Mouse (Mus musculus) MN1 (cell line): ENCODE results near the gene Gm12355.

Experiments
- DNase-seq: peaks from one replicate; pipeline ENCODE4 v3.0.0-alpha.2; 2016; ENCODE audit warnings: low spot score

The Gm12355 gene

DNA sequence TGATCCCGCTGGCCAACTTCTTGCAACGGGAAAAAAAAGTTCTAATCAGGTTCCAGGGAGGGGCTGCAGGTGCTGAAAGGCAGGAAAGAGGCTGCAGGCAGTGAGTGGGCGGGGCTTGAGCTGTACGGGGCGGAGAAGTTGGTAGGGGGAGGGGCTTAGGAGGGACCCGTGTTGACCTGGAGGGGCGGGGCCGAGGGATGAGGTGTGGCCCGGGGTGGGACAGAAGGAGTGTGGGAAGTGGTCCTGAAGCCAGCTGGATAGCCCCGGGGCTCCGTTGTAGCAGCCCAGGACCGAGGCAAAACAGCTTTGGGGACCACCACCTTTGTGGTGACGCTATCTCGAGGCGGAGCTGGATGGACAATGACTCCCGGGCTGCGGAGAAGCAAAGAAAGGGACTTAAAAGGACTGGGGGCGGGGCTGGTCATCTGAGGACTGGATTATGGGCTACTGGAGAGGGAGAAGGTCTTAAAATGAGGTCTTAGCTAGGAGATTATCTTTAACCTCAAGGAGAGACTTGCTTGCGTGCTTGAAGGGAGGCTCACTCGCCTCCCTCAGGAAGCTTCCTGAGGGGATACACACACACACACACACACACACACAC is 23.3 kb downstream of the Gm12355 start:
- no peak for DNase-seq

DNA sequence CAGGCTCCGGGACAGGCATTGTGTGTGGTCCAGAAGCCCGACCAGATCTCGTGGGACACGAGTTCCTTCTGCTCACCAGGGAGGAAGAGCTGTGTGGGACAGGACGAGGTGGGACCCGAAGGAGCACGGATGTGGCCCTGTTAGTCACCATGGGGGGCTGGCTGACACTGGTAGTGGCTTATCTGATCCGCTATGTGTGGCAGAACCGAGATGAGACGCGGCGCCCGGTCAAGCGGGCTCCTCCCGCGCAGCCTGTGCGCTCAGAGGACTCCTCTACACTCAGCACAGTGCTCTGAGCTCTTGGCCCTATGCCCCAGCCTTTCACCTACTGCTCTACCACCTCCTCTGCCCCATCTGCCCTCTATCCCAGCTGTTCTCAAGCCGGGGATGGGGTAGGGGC is 26.2 kb downstream of the Gm12355 start:
- DNase-seq = no peak

DNA sequence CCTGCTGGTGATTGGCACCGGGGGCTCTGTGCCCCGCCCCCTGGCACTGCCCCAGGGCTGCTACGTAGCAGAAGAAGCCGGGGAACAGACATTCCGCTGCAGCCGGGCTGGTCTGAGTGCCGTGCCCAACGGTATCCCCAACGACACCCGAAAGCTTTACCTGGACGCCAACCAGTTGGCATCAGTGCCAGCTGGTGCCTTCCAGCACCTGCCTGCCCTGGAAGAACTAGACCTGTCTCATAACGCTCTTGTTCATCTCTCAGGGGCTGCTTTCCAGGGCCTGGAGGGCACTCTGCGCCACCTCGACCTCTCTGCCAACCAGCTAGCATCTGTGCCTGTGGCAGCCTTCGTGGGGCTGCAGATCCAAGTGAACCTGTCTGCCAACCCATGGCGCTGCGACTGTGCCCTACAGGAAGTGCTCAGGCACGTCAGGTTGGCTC is 26.6 kb downstream of the Gm12355 start:
- DNase-seq = no peak

DNA sequence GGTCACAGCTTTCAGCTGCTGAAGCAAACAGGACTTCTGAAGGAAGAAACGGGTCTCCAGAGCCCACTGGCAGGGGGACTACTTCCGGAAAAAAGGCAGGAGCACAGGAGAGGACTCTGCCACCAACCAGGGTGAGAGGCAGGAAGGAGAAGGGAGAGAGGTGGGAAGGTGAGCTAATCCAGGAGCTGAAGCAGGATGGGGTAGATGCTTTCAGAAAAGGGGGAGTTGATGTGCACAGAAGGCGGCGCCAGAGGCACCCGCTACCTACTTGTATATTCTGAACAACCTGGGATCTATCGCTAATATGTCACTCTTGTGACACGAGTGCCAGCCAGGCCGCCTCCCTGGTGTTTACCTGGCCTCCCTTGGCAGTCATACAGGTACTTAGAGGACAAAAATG is 27.5 kb downstream of the Gm12355 start, which contains the start of gene Lrrc3c:
Lrrc3c (plus strand) TSS at position 301 of the 400 bp plus-strand sequence.
- DNase-seq = no peak

DNA sequence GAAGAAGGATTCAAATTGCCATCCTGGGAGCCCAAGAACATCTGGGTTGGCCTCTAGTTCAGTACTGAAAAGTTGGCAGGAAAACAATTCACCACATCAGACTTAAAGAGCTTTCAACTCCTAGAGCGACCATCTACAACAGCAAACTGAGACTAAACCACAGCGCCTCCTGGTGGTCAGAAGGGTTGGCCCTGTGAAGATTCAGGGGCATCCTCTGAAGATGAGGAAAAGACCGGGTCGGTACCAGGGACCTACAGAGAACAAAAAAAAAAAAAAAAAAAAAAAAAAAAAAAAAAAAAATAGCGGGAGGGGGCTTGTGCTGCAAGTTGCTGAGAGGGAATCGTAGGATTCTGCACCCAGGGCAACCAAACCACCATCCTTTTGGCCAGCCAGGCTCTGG is 28.1 kb downstream of the Gm12355 start:
- peak; percentile 63 for DNase-seq

DNA sequence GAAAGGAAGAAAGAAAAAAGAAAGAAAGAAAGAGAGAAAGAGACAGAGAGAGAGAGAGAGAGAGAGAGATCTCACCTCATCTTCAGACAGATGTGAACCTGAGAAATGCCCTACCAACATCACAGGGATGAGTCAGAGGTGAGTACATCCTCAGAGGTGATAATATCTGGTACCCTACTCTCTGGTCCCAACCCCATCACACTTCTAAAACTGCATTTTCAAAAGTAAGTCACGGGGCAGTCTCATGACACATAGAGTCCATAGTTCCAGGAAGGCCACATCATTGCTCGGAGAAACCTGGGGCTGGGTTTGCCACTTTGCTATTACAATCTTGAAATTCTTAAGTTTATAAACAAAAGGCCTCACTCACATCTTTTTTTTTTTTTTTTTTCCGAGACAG is 29.5 kb downstream of the Gm12355 start:
- DNase-seq = no peak

DNA sequence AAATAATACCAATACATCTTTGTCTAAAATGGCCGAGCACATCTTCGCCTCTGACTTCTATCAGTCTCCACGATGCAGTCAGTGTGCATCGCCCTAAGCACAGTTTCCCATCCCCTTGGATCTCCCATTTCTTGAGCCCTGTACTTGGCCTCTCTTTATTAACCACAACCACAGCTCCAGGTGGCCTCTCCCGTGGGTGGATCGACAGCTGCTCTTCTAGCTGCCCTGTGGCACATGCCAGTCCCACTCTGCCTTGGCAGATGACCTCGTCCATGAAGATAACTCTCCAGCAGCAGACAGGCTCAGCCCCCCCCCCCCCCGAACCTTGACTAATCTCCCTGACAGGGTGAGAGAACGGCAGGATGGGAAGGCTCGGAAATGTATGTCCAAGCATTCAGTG is 30.0 kb downstream of the Gm12355 start:
- DNase-seq = no peak

DNA sequence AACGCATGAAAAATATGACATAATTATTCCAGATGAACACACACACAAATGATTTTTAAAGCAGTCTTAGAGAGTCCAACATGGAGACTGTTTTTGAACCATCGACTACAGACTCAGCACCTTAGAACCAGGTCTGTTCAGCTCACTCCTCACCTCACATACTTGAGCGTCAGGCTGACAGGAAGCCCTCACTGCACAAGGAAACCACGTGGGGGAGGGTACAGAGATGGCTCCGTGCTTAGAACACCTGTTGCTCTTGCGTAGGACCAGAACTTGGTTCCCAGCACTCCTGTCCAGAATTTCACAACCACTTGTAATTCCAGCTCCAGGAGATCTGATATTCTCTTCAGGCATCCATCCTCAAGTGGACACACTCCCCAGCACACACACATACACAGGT is 30.4 kb downstream of the Gm12355 start:
- no peak for DNase-seq

DNA sequence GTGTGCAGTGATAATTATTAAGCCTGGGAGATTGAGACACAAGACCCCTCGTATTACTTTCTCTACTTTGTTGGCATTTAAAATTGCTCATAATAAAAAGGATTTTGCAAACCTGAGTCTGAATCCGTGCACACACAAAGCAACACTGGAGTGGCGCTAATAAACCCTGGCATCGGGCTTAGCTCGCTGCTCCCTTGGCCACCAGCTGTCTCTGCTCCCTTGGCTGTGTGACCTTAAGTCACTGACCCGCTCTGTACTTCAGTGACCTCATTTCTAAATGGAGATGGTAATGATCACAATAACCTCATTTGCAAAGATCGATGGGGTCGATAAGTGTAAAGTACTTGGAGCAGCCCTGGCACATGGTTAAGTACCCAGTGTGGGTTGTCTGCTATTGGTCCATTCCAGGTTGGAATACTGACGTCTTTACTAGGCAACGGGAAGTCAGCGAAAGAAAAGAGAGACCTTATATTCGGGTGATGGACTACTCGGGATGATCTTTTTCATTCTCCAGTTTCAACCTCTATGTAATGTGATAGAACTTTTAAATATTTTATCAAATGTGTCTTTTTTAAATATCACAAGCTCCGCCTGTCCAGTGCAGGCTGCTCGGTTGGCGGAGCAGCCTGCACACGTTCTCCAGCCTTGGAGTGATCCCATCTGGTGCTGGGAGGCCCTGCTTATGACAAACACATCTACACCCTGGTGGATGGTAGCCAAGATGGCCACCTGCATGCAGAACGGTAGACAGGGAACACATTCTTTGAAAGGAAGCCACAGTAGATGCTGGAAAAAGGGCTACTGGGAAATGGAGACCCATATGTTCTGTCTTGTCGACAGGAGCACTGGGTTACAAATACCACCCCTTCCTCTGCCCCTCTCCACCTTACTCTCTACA is 34.7 kb downstream of the Gm12355 start:
- DNase-seq = peak; percentile 33

DNA sequence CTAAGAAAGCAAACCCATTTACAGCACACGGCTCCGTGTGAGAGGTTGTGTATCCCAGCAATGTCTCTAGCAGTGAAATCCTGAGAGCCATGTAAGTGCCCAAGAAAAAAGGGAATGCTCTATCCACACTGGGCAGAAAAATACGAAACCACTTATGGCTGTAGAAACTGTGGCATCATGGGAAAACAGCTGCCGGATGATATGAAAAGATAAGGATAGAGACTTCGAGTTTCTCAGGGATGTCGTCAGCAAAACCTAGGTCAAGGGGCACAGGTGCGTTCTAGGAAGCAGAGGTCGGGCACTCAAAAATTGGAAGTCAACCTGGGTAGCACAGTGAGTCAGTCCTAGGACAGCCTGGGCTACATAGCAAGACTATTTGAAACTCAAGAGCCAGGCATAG is 36.2 kb downstream of the Gm12355 start:
- DNase-seq = no peak

DNA sequence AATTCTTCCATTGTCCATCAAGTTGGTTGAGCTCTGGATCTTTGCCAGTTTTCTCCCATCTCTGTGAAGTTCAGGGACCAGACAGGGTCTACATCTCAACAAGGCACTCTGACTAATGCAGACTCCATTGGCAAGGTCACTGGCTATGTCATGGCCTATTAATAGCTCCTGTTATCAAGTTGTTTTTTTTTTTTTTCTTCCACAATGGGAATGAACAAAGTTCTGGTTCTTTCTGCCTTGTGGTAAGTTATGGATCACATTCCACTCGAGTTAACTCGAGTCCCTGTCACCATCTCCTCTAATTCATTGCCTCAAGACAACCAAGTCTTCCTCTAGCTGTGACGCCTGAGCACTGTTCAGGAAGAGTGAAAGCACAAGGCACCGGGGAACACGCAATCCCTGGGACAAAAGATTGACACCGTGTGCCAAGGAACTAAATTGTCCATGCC is 36.6 kb downstream of the Gm12355 start:
- peak; percentile 43 for DNase-seq

DNA sequence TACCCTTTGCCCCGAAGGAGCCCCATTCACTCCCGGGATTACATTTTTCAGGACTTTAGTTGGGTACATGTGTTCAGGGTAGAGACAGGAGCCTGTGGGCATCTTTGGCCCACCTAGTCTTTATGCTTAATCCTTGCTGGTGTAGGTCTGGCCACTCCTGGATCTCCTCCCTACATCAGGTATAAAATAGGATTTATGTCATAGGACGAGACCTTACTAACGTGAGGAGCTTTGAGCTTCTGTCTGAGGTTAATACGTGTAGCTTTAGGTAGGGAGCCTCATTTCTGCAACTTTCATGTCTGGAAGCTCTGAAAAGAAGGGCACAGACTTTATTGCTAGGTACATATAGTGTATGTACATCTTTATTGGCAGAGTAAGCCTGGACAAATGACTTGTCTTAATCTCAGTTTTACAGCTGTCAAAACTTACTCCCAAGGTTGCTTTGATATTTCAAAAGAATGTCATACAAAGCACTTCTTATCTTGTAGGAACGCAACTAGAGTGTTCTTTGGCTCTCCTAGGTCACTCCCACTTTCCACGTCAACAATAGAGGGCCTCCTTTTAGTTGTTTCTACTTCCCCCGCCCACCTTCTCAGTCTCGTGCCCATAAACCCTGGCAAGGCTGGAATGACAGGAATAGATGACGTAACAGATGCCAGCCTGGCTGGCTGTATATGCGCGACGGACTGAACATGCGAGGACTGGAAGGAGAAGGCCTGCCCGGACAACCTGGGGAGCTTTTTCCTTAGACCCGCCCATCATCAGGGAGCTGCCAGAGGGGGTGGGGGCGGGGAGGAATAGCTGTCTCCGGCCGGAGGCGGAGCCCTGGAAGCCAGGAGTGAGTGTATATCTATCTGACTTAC is 37.5 kb downstream of the Gm12355 start:
- DNase-seq = peak; percentile 91

DNA sequence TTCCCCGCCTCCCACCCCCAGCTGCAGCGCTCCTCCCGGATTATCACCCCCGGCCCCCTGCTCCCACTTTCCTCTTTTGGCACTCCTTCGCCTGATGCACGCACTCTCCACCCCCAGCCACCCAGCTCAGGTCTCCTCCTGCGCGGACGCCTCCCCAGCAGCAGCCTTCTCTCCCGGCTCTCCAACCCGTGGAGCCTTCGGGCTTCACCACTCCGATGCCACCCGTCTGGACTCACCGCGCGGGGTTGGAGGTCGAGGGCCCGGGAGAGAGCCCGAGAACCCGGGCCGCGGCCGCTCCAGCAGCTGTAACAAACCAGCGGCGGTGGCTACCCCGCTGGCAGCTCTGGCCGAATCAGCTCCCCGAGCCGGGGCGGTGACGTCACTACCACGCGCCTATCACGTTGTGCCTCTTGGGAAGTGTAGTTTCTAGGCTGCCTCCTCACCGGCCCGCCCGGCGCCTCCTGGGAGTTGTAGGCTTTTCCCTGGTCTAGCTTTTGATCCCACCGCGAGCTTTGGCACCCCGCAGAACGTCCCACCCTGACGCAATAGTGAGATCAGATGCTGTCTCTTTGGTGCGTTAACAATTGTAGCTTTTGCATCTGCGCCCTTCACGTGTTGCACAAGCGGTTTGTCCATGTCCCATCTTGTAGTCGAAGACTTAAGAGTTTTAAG is 38.4 kb downstream of the Gm12355 start, which contains the start of gene Ormdl3:
Ormdl3 (minus strand) TSS at position 477 of the 672 bp plus-strand sequence.
- DNase-seq = peak; percentile 99

DNA sequence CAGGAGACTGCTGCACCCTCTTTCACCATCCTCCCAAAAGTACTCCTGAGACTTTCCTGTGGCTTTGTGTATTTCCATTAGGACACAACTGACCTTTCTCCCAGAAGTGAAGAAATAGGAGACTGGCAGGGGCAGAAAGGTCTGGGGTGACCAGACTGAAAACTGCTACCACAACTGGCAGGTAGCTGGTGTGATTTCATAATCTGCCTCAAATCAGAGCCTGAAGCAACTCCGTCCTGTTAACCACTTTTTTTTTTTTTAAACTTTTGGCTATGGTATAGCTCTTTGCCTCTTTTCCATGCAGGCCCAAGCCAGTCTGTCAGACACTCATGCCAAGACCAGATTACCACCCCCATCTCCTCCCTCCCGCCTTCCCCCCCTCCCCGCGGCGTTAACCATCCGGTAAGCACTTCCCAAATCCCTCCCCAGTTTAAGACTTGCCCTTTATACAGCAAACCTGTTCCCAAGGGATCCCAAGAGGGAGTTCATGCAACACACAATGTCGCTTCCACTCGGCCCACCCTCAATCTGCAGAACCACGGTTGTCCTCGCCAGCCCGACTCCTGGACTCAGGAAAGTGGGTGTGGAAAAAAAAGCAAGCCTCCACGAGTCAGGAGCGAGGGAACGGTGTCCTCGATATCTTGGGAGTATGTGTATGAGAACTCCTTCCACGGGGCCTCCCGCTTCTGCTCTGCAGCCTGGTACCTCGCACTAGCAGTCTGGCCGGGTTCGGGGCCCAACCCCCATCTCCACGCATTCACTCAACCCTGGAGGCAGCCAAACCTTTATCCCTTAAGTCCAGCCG is 39.2 kb downstream of the Gm12355 start:
- peak; percentile 41 for DNase-seq

DNA sequence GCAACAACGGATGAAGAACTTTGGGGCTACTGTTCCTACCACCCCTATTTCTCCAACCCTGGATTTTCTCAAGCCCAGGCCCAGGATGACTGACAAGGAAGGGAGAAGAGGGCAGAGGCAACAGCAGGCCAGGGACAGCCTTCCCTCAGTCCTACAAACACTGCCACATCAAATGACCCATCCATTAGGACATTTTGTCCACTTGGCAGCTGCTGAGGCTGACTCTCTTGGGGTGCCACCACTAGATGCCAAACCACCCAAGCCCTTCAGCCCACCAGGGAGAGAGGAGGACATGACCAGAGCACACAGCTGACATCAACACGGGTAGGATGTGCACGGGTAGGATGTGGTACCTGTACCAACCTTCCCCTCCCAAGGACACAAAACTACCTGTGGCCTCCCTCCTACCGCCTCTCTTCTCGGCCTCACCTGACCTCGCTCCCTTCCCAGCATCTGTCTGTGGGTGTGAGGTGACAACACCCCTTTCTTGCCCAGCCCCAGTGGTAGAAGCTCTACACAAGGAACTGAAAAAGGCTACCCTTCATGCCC is 40.8 kb downstream of the Gm12355 start:
- DNase-seq = no peak

DNA sequence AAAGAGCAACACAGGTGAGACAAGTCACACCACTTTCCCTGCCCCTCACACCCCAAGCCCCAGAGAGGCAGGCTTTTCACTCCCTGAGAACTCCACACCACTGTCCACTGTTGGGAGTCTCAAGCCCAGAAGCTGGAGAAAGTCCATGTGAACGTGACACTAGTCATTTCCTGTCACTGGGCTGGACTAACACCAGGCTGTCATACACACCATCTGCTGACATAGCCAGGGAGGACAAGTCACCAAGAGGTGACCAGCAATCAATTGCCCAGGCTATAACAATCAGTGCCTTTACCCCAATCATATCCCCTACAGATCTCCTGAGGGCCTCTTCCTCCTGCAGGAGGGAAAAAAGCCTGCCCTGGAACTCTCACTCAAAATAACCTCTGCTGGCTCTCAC is 41.3 kb downstream of the Gm12355 start:
- no peak for DNase-seq

DNA sequence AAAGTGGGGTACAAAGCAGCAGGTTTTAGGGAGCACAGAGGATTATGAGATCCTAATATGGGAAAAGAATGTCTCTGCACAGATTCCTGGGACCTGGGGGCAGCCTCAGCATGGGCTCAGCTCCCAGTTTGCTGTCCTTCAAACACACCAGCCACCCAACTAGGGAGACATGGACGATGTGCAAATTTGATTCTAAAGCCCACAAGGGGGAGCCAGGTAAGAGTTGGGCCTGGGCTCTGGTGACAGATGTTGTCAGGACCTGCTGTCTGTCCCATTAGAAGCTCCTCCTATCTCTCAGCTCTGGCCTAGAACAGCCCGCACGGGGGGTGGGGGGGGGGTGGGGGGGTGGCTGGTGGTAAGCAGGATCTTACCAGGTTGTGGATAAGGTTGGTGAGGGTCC is 41.9 kb downstream of the Gm12355 start:
- no peak for DNase-seq

DNA sequence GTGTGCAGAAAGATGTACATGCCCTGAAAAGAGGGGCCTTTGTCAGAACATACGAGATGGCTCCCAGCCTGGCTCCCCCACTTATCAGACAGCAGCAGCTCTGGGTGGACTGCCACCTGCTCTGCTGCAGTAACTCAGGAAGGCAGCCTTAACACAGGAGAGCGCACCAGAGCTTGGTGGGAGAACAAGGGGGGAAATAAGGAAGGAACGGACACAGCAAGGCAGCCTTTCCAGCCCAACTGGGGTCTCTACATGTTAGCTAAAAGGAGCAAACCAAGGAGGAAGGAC is 42.3 kb downstream of the Gm12355 start:
- DNase-seq = no peak

DNA sequence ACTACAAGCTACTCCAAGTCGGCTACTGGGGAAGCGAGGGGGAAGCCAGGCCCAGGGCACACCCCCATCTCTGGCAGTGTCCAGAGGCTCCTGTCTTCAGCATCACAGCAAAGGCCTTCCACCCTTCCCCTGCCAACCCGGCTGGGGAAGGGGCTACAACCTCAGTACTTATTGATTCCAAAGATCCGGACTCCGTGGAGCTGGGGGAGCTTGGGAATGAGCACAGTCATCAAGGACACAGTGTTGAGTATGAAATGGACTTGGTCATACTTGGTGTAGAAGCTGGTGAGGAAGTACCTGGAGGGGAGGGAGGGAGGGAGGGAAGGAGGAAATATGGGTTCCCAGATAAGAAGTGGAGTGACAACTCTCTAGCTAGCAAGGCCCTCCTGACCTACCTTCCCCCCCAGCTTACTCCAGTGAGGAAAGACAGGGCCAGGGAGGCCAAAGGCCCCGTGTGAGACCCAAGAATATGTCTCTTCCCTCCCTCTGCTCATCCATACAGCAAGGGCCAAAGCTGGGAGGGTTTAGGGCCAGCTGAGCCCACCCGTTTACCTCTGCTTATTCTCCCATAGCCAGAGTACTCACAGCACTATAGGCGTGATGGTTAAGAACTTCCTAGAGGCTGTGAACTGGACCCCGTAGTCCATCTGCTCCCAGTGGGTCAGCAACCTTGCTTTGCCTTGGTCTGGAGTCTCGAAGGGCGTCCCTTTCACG is 42.8 kb downstream of the Gm12355 start:
- DNase-seq = no peak

DNA sequence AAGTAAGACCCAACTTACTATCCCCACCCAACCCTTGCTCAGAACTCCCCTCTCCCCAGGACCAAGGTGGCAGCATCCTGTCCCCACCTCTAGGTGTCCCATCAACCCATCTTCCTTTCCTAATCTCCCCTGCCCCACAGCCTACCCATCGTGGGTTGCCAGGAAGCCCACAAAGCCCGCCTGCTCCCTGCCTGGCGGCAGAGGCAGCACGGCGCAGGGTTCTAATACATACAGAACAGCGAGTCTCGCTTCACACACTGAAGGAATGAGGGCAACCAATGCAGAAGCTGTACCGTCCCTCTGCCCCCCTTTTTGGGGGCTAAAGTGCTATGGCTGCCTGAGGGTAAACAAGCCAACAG is 43.5 kb downstream of the Gm12355 start:
- no peak for DNase-seq
